Mouse (Mus musculus): Measurements from ENCODE around the gene Aldob. TPM values are rescaled to one million over a fixed set of nuclear protein-coding genes. Genes with fewer than 3 reads are reported as not detected.
"Not testable (repeated sequence)": the region's sequence is repeated elsewhere in the genome, so short reads cannot be mapped to it uniquely, and the experiment has no call there.

The Aldob gene
- polyA plus RNA-seq, 1 experiment from 2014 or later = 330 TPM

DNA sequence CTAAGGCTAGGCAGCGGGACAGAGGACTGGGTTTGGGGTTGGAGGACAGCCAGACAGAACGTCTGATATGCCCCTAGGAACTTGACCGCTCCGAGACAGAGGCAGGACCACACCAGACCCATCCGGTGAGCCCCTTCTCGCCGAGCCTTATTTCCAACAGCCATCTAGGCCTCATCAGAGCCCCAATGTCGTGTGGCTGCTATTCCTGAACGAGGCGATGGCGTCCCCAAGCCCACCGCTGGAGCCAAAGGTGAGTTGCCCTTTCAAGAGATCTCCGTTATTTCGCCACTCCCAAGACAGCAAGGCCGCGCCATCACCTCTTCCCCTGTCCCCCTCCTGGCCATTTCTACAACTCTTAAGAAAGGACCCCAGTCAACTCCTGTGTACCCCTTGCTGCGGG lies 28.0 kb downstream of the Aldob start:
- Histone ChIP-seq H3K27ac (0 out of 2 replicates have a peak overlapping the region, but pooled peaks have one; percentile 6), H3K9me3 (no peaks in the 10 kb centered on the region), H3K27me3 (replicated peaks) (no peaks in the 10 kb centered on the region), H3K4me2 (replicated peaks) (peak overlapping the region; percentile 74), H3K4me1 (replicated peaks) (peaks cover 8% of the 10 kb centered on the region), H3K4me3 (replicated peaks) (peak overlapping the region; percentile 66), H3K36me3 (no peaks in the 10 kb centered on the region), H3K9ac (peak overlapping the region; percentile 67)
- ATAC-seq = peak; percentile 70
- WGBS = under 1% methylated on average over 17 of the region's 17 CpGs

- H3K27me3 ChIP-seq (replicated peaks) = no peaks in the 10 kb centered on the region
- H3K4me3 ChIP-seq (replicated peaks) = peak within 1 kb of the TSS; percentile 66
- H3K4me1 ChIP-seq (replicated peaks) = peaks cover 8% of the 10 kb centered on the region
- WGBS = under 1% methylated on average over 41 of the region's 41 CpGs
- H3K9me3 ChIP-seq = no peaks in the 10 kb centered on the region
- H3K4me2 ChIP-seq (replicated peaks) = peak within 1 kb of the TSS; percentile 74
- peak within 1 kb of the TSS; percentile 48 for H3K27ac ChIP-seq
- peak; percentile 100 for ATAC-seq
- H3K9ac ChIP-seq = peak within 1 kb of the TSS; percentile 73
- H3K36me3 ChIP-seq = no peaks in the 10 kb centered on the region
Measured at GRCm38 (mm10) chr4:49520572-49521340, 28.6 kb downstream of the Aldob start, which contains the start of the genes Mrpl50 and Zfp189. Gene Mrpl50, minus strand, starts transcription at chr4:49521093. Gene Zfp189, plus strand, starts transcription at chr4:49521176.

- H3K27ac ChIP-seq = no peak overlapping the region
- no peaks in the 10 kb centered on the region for H3K9me3 ChIP-seq
- no peak overlapping the region for H3K4me3 ChIP-seq (replicated peaks)
- no peaks in the 10 kb centered on the region for H3K36me3 ChIP-seq
- peak overlapping the region; percentile 24; the same call in 1 of the 2 replicates for H3K4me2 ChIP-seq (replicated peaks)
- H3K9ac ChIP-seq = no peak overlapping the region
- no peaks in the 10 kb centered on the region for H3K27me3 ChIP-seq (replicated peaks)
- no peak for ATAC-seq
- WGBS = 80% methylated on average over 5 of the region's 5 CpGs
- peaks cover 8% of the 10 kb centered on the region for H3K4me1 ChIP-seq (replicated peaks)
Measured at GRCm38 (mm10) chr4:49519476-49519875, 29.9 kb downstream of the Aldob start.

DNA sequence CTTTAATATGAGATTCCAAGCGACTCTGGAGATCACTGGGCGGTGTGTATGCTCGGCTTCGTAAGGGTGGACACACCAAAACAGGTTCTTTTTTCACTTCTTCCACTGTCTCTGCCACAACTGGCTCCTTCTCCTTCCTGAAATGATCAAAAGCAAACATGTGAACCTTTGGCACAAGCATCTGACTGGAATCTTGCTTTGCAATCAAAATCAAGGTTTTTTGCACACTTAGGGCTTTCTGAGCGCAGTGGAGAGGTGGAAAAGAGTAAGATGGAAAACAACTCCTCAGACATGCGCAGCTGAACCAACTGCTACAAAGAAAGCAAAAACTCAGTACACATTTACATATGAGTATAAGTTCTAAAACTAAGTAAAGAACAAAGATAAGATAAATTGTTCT lies 34.9 kb downstream of the Aldob start:
- 98% methylated on average over 6 of the region's 6 CpGs for WGBS
- H3K4me1 ChIP-seq (replicated peaks) = peaks cover 2% of the 10 kb centered on the region
- ATAC-seq = no peak
- H3K9me3 ChIP-seq = no peaks in the 10 kb centered on the region
- H3K27ac ChIP-seq = no peak overlapping the region
- no peaks in the 10 kb centered on the region for H3K27me3 ChIP-seq (replicated peaks)
- no peak overlapping the region for H3K4me3 ChIP-seq (replicated peaks)
- peaks cover 5% of the 10 kb centered on the region for H3K36me3 ChIP-seq
- H3K9ac ChIP-seq = no peak overlapping the region
- no peak overlapping the region for H3K4me2 ChIP-seq (replicated peaks)

DNA sequence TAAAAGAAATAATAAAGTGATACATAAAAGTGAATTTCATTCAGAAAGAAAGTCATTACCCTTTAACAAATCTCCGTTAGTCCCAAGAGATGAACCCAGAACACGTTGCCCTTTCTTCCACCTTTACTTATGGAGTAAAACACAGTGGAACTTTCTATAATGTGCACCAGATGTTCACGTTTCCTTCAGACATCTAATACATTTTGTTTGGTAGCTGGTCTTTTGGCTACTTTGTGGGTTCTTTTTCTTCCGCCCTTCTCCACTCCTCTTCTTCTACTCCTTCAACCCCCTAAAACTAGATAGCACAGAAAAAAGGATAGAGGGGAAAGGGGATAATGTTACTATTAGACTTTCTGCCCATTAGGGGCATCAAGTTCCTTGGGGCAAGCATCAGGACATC lies 36.7 kb downstream of the Aldob start:
- WGBS = 94% methylated on average over 4 of the region's 4 CpGs
- H3K9me3 ChIP-seq = no peaks in the 10 kb centered on the region
- no peak overlapping the region for H3K4me2 ChIP-seq (replicated peaks)

GRCm38 (mm10) chr4:49510236-49510835 lies 39.0 kb downstream of the Aldob start:
- not testable (repeated sequence) for H3K4me2 ChIP-seq (replicated peaks); H3K4me3 ChIP-seq (replicated peaks); H3K27ac ChIP-seq; H3K4me1 ChIP-seq (replicated peaks); H3K36me3 ChIP-seq; H3K9ac ChIP-seq; H3K9me3 ChIP-seq; H3K27me3 ChIP-seq (replicated peaks)
- ATAC-seq = peak; percentile 50
- WGBS = 70% methylated on average over 1 of the region's 1 CpGs

More for the DNA sequence above, 36.7 kb downstream of the Aldob start:
- peaks cover 5% of the 10 kb centered on the region for H3K36me3 ChIP-seq
- no peak overlapping the region for H3K4me3 ChIP-seq (replicated peaks)
- H3K27me3 ChIP-seq (replicated peaks) = no peaks in the 10 kb centered on the region
- no peak for ATAC-seq
- H3K4me1 ChIP-seq (replicated peaks) = no peaks in the 10 kb centered on the region
- H3K9ac ChIP-seq = no peak overlapping the region
- no peak overlapping the region for H3K27ac ChIP-seq

- no peaks in the 10 kb centered on the region for H3K9me3 ChIP-seq
- no peak overlapping the region for H3K27ac ChIP-seq
- H3K27me3 ChIP-seq (replicated peaks) = no peaks in the 10 kb centered on the region
- H3K4me1 ChIP-seq (replicated peaks) = peaks cover 5% of the 10 kb centered on the region
- H3K9ac ChIP-seq = no peak overlapping the region
- H3K4me2 ChIP-seq (replicated peaks) = no peak overlapping the region
- no peak overlapping the region for H3K4me3 ChIP-seq (replicated peaks)
- H3K36me3 ChIP-seq = peaks cover 5% of the 10 kb centered on the region
- WGBS = 64% methylated on average over 2 of the region's 2 CpGs
- ATAC-seq = no peak
Measured at GRCm38 (mm10) chr4:49509183-49509582, 40.2 kb downstream of the Aldob start.

DNA sequence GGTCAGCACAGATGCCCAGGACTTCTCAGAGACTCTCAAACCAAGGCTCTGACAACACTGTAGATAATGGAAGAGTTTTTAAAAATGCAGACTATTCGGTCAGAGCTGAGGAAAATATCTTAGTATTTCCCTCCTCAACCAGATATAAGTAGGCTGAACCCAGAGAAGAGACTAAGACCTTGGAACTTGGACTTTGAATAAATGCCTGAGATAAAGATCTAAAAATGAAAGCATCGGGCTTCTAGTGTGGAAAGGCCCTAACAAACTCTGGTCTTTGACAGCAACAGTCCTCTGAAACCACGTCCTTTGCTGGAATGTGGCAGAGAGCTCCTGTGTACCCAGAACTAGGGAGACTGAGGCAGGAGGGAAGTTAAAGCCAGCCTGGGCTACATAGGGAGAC lies 43.0 kb downstream of the Aldob start, which contains the start of gene Baat:
Gene Baat (minus strand): TSS at position 172 of the 400 bp plus-strand sequence.
- ATAC-seq = peak; percentile 38; the same call in 1 of the 2 replicates

DNA sequence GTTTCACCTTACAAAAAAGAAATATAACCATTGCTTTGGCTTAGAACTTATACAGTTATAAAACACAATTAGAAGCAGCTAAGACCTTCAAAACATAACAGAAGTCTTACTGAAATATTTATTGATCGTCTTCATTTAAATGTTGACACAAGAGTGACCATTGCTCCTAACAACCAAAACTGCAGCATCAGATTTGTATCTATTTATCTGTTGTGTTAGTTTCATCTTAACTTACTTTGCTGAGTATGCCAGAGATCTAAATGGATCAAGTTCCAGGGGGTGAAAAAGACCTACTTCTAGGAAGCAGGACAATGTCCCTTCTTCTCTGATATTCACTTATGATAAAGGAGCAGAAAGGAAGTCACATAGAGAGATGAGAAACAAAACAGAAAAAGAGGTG lies 45.8 kb downstream of the Aldob start:
- no peak overlapping the region for H3K9ac ChIP-seq
- H3K27ac ChIP-seq = no peak overlapping the region
- H3K4me2 ChIP-seq (replicated peaks) = no peak overlapping the region
- H3K27me3 ChIP-seq (replicated peaks) = no peaks in the 10 kb centered on the region
- H3K4me1 ChIP-seq (replicated peaks) = peaks cover 5% of the 10 kb centered on the region
- no peaks in the 10 kb centered on the region for H3K9me3 ChIP-seq
- no peak overlapping the region for H3K4me3 ChIP-seq (replicated peaks)
- ATAC-seq = no peak
- H3K36me3 ChIP-seq = no peaks in the 10 kb centered on the region
- 86% methylated on average over 1 of the region's 1 CpGs for WGBS

More for the DNA sequence above, 43.0 kb downstream of the Aldob start, which contains the start of gene Baat:
- peaks cover 5% of the 10 kb centered on the region for H3K4me1 ChIP-seq (replicated peaks)
- no peak within 1 kb of the TSS for H3K4me2 ChIP-seq (replicated peaks)
- WGBS = 54% methylated on average over 3 of the region's 3 CpGs
- no peaks in the 10 kb centered on the region for H3K36me3 ChIP-seq
- H3K9me3 ChIP-seq = no peaks in the 10 kb centered on the region
- no peaks in the 10 kb centered on the region for H3K27me3 ChIP-seq (replicated peaks)
- no peak within 1 kb of the TSS for H3K9ac ChIP-seq
- H3K4me3 ChIP-seq (replicated peaks) = no peak within 1 kb of the TSS
- H3K27ac ChIP-seq = no peak within 1 kb of the TSS

Other genes starting within 250 kb of the Aldob start
- 0.23 TPM in 1 of 2 replicates, not detected in the other for gene Acnat2, start 141.4 kb downstream of the Aldob start, polyA plus RNA-seq (2015; fragmentation: Nextera tagmentation; extraction: Ambion mirVana)
- gene Acnat1, start 75.6 kb downstream of the Aldob start, polyA plus RNA-seq (2015; fragmentation: Nextera tagmentation; extraction: Ambion mirVana) = 3.3 and 5.3 TPM in 2 replicates
- gene Baat, start 43.0 kb downstream of the Aldob start, polyA plus RNA-seq (2015; fragmentation: Nextera tagmentation; extraction: Ambion mirVana) = 0.33 and 0.44 TPM in 2 replicates
- 91.6 and 106 TPM in 2 replicates for gene Mrpl50, start 28.5 kb downstream of the Aldob start, polyA plus RNA-seq (2015; fragmentation: Nextera tagmentation; extraction: Ambion mirVana)
- 4.8 and 5.7 TPM in 2 replicates for gene Zfp189, start 28.4 kb downstream of the Aldob start, polyA plus RNA-seq (2015; fragmentation: Nextera tagmentation; extraction: Ambion mirVana)
- 21.2 and 22.2 TPM in 2 replicates for gene Tmem246, start 48.3 kb upstream of the Aldob start, polyA plus RNA-seq (2015; fragmentation: Nextera tagmentation; extraction: Ambion mirVana)
- gene Rnf20, start 82.5 kb upstream of the Aldob start, polyA plus RNA-seq (2015; fragmentation: Nextera tagmentation; extraction: Ambion mirVana) = 28.8 and 32.2 TPM in 2 replicates
- 0.04 and 0.09 TPM in 2 replicates for gene Ppp3r2, start 132.5 kb upstream of the Aldob start, polyA plus RNA-seq (2015; fragmentation: Nextera tagmentation; extraction: Ambion mirVana)

Measured in intestine, embryonic 15.5 days (tissue).